Mouse (Mus musculus): ENCODE results near the gene Gm5726.
"Not testable (repeated sequence)": the region's sequence is repeated elsewhere in the genome, so short reads cannot be mapped to it uniquely, and the experiment has no call there.

The Gm5726 gene

GRCm38 (mm10) chr7:20545657-20546056, at the start of gene Gm5726:
Gene Gm5726, minus strand, starts transcription at chr7:20545757.
- not testable (repeated sequence) for DNase-seq

- DNase-seq, result not testable (repeated sequence)
Measured at GRCm38 (mm10) chr7:20576141-20576540, 30.6 kb upstream of the Gm5726 start, which contains the start of gene Gm4141. Gene Gm4141, minus strand, starts transcription at chr7:20576241.

GRCm38 (mm10) chr7:20533537-20533936, 12.0 kb downstream of the Gm5726 start, which contains the start of gene Vmn1r104:
Gene Vmn1r104, plus strand, starts transcription at chr7:20533837.
- not testable (repeated sequence) for DNase-seq

GRCm38 (mm10) chr7:20510434-20510833, 35.1 kb downstream of the Gm5726 start, which contains the start of gene Vmn1r103:
Gene Vmn1r103, minus strand, starts transcription at chr7:20510534.
- DNase-seq, result not testable (repeated sequence)
